Mouse (Mus musculus) erythroblast, adult 5-6 weeks (primary cell): ENCODE results near the gene Mrpl22. TPM values are rescaled to one million over a fixed set of nuclear protein-coding genes. Genes with fewer than 3 reads are reported as not detected.

Experiments
- ATAC-seq: replicated peaks from 2 replicates; pipeline ENCODE4 v1.8.0; 2016; ENCODE audit warnings: moderate number of reproducible peaks, mild to moderate bottlenecking, moderate TSS enrichment, inconsistent platforms; ENCODE audit not compliant: poor library complexity, low FRiP score, severe bottlenecking
- total RNA-seq, 2 experiments: library from RNA; stranded (forward) in 1 of 2; stranded (reverse) in 1 of 2; fragments of 150-400 nt in 1 of 2; fragments of 200-764, 138-1000 nt in 1 of 2; gene quantifications; 2 replicates each; pipeline versions ENCODE4 v1.2.3 to v1.2.4; 2015 to 2017; ENCODE audit warnings: low replicate concordance in 2 of 2

Mrpl22 gene
- 24.0 and 27.7 TPM in 2 replicates for total RNA-seq (2015; ENCODE audit: low replicate concordance)
- total RNA-seq (2017; ENCODE audit: low replicate concordance) = 7.5 and 16.2 TPM in 2 replicates

DNA sequence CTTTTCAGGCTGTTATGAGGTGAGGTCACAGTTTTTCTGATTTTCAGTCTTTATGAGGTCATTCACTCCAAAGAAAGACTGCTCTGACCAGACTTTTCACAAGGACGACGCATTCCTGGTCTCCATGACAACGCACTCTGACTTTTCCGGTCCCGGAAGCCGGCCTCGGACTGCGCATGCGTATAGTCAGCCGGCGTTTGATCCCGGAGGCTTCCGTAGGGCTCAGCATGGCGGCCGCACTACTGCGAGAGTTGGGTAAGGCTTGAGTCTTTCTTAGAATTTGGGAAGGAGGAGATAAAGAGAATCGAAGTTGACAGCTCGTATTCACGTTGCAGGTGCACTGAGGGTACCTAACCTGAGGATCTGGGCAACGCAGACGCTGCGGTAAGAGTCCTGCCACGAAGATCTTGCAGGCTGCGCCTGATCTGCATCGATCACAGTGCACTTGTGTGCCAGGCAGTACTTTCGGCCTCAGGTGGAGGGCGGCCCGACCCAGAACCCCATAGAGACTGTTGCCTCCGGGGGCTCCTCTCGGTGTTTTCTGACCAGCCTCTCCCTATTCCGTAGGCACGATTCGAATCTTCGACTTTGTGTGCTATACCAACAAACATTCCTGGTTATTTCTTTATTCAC, at the start of gene Mrpl22:
Gene Mrpl22, plus strand, starts transcription at position 203 of the 633 bp plus-strand sequence.
- ATAC-seq = peak; percentile 89

DNA sequence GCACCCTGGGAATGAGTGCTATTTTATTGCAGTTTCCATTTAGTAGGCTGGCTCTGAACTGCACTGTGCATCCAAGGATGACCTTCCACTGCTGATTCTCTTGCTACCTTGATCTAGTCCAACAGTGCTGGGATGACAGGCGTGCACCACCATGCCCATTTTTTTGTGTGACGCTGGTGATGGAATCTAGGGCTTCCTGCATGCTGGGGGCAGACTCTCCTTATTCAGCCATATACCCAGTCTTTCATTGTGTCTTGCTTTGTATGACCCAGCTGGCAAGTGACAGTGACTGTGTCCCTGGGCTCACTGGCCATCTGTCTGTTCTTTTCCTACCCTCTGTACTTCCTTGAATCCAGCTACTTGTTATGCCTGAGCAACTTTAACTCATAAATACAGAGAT, 47.8 kb upstream of the Mrpl22 start:
- no peak for ATAC-seq

DNA sequence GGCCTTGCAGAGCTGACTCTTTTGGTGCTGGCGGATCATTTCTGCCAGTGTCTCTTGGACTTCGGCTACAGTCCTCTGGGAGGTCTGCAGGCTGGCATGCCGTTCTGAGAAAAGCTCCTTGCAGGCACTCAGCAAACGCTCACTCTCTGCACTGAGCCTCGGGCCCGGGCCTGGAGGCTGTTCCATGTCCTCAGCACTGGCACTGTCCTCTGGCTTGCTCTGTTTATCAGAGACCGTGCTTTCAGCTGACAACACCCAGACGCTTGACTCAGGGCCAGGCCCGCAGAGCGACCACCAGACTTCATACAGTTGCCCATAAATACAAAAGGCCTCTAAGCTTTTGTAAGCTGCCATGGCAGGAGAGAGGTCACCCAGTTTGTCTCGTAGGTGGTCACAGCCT, 46.4 kb upstream of the Mrpl22 start:
- ATAC-seq = no peak

GRCm38 (mm10) chr11:58126397-58127160, 44.9 kb upstream of the Mrpl22 start:
- peak; percentile 73 for ATAC-seq

DNA sequence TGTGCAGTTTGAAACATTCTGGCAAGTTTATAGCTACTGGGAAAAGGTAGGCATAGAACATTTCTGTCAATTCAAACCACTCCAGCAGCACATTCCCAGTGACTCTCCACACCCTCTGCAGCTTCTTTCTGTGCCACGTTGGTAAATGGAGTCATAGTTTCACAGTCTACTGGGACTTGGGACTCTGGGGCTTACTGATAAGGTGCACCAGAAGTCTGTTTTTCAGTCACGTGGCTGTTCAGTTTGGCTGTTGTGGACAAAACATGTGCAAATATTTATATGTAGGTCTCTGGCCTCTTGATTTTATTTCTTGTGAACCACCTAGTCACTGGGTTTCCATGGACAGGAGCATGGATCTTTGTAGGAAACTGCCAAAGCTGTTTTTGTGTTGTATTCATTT, 43.9 kb upstream of the Mrpl22 start:
- peak; percentile 87 for ATAC-seq

- no peak for ATAC-seq
Measured at GRCm38 (mm10) chr11:58129302-58129843, 42.1 kb upstream of the Mrpl22 start.

- no peak for ATAC-seq
Measured at GRCm38 (mm10) chr11:58132026-58132425, 39.4 kb upstream of the Mrpl22 start.

DNA sequence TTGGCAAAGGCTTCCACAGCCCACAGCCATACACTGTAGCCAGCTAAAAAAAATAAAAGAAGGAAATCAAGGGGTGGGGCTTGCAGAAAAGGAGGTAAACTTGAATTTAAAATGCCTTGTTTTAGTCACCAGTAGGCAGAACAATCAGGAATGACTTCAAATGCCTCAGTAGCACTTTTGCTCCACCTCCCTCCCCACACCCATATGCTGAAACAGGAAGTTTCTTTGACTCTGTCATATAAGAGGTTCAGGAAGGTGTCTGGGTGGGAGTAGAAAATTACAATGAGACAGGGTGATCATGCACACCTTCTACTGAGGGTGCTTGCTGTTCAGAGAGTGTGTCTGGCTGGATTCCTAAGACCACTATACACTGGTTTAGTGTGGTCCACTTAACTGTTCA, 36.6 kb upstream of the Mrpl22 start:
- ATAC-seq = no peak

- ATAC-seq = no peak
Measured at GRCm38 (mm10) chr11:58135296-58135695, 36.2 kb upstream of the Mrpl22 start.

- no peak for ATAC-seq
Measured at GRCm38 (mm10) chr11:58136677-58137076, 34.8 kb upstream of the Mrpl22 start.

- ATAC-seq = no peak
Measured at GRCm38 (mm10) chr11:58138821-58139220, 32.6 kb upstream of the Mrpl22 start.

- no peak for ATAC-seq
Measured at GRCm38 (mm10) chr11:58139466-58139865, 32.0 kb upstream of the Mrpl22 start.

GRCm38 (mm10) chr11:58143704-58144426, 27.6 kb upstream of the Mrpl22 start:
- ATAC-seq = no peak

- peak; percentile 80 for ATAC-seq
Measured at GRCm38 (mm10) chr11:58146241-58146640, 25.2 kb upstream of the Mrpl22 start.

DNA sequence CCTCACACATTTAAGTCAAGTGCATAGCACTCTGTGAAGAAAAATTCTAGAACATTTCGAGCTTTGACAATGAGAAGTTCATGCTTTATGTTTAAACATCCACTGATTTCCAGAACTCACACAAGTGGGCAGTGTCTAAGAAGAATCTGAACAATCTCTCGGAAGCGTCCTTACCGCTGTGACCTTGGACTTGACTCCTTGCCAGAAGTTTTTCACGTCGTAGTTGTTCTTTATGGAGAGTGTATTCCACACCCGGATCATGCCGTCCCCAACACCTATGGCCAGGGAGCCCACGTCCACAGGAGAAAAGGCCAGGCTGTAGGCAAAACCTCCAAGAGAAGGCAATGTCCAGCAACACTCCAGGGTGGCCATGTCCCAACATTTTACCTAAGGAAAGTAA, 16.0 kb upstream of the Mrpl22 start:
- ATAC-seq = no peak

DNA sequence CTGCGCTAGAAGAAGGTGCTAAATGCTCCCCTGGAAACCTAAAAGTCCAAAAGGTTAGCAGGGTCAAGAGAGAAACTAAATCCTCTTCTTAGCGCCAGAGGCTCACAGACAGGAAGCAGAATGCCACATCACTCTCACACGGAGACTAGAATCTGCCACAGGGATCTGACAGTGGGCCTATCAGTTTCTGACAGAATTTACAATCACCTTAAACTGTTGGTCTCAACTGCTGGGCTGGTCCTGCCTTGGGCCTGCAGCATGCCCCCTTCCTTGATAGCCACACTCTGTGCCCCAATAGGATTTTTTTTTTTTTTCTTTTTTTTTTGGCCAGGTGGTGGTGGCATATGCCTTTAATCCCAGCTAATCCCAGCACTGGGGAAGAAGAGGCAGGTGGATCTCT, 14.6 kb upstream of the Mrpl22 start:
- ATAC-seq = no peak

GRCm38 (mm10) chr11:58165072-58165471, 6.4 kb upstream of the Mrpl22 start:
- no peak for ATAC-seq

GRCm38 (mm10) chr11:58167822-58168166, 3.7 kb upstream of the Mrpl22 start:
- peak; percentile 4; the same call in 1 of the 2 replicates for ATAC-seq

- ATAC-seq = peak; percentile 80
Measured at GRCm38 (mm10) chr11:58168167-58168915, 3.1 kb upstream of the Mrpl22 start, which contains the start of gene Gemin5. TSS of gene Gemin5 (minus strand) at chr11:58168539.

- no peak for ATAC-seq
Measured at GRCm38 (mm10) chr11:58169666-58170065, 1.8 kb upstream of the Mrpl22 start.
